ENCODE assay signal across 21 mouse cellular contexts in the genomic region with DNA sequence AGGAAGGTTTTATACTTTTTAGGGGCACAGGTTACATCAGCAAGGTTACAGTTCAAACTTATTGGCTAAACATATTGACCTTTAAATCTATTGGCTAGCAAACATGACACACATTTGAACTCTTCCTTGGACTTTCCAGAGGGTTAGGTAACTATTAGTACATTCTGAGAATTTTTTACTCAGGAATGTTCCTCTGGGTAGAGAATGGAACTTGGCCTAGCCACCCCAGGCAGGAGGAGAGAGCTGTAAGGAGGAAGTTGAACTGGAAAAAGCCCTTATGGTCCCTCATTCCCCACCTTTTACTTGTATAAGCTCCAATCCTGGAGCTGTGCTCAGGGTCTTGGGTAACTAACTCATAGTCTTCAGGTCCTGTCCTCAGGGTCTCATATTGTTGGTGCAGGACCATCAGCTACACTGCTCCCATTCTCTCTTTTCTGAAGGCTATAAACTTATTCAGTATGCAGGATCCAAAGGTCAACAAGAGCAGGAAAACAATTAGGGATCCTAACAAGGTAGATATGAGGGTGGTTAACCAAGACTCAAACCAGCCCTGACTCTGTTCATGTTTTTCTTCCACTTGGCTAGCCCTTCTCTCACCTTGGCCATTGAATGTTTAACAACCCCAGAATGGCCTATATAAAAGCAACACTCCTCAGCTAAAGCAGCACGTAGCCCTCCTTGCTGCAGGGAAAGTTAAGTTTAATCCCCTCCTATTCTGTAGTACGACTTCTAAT.
DNase-seq lines count a peak whose midpoint lies in the region; ATAC-seq and TF ChIP-seq lines count a peak whose summit lies in the region.
"Had no signal": no experiment of that assay in that cellular context is flagged by ENCODE, and none has a peak within 500 bp of the region (broad histone marks: within the 10 kb centered on the region; RNA-seq: fewer than 3 reads in every experiment).

No protein-coding gene starts in this region.

- H3K9ac ChIP-seq in liver, postnatal 0 days (replicated peaks) = no peak overlapping the region
- H3K9ac ChIP-seq: forebrain, postnatal 0 days; heart, embryonic 13.5 days; hindbrain, embryonic 12.5 days; liver, embryonic 14.5 days; lung, embryonic 15.5 days; midbrain, embryonic 13.5 days had no signal

- no peaks in the 10 kb centered on the region for H3K27me3 ChIP-seq in liver, postnatal 0 days (ENCODE audit: insufficient read depth, low read length)
- H3K27me3 ChIP-seq: heart, embryonic 13.5 days; hindbrain, embryonic 12.5 days; lung, embryonic 15.5 days; megakaryocyte, embryonic 14.5 days; midbrain, embryonic 13.5 days had no signal

- no peaks in the 10 kb centered on the region for H3K4me1 ChIP-seq in liver, postnatal 0 days (ENCODE audit: insufficient read depth)
- H3K4me1 ChIP-seq: heart, embryonic 13.5 days; hindbrain, embryonic 12.5 days; lung, embryonic 15.5 days; megakaryocyte, embryonic 14.5 days; midbrain, embryonic 13.5 days had no signal

- no peak for TF ChIP-seq EP300 in liver, postnatal 0 days (IDR thresholded peaks at IDR 0.05; ENCODE audit: low read depth)

- ATAC-seq in liver, postnatal 0 days = peak; percentile 36; the same call in 1 of the 2 replicates
- ATAC-seq: forebrain, postnatal 0 days; midbrain, embryonic 13.5 days had no signal

- 83% methylated on average over 2 of the region's 2 CpGs for WGBS in liver, postnatal 0 days (ENCODE audit: insufficient replicate concordance)

- H3K27ac ChIP-seq in liver, postnatal 0 days (ENCODE audit: low read depth) = no peak overlapping the region
- no peak overlapping the region for H3K27ac ChIP-seq in layer of hippocampus, adult 2 months
- H3K27ac ChIP-seq: heart, adult 2 months; heart, embryonic 13.5 days; hindbrain, embryonic 12.5 days; liver, embryonic 14.5 days; lung, embryonic 15.5 days; midbrain, embryonic 13.5 days; stomach, postnatal 0 days had no signal

- no peak overlapping the region for H3K4me2 ChIP-seq in liver, postnatal 0 days (ENCODE audit: low read depth, low read length)
- H3K4me2 ChIP-seq: heart, embryonic 13.5 days; hindbrain, embryonic 12.5 days; lung, embryonic 15.5 days; midbrain, embryonic 13.5 days had no signal

- no peaks in the 10 kb centered on the region for H3K36me3 ChIP-seq in liver, postnatal 0 days (replicated peaks; ENCODE audit: insufficient read depth, low read length)
- H3K36me3 ChIP-seq: lung, embryonic 15.5 days had no signal

- TF ChIP-seq CTCF in liver, postnatal 0 days (IDR thresholded peaks at IDR 0.05; ENCODE audit: low read depth) = no peak
- TF ChIP-seq CTCF in layer of hippocampus, adult 2 months (conservative IDR thresholded peaks at IDR 0.05) = no peak

- H3K4me3 ChIP-seq in liver, postnatal 0 days (ENCODE audit: low read depth, low read length) = no peak overlapping the region
- H3K4me3 ChIP-seq in layer of hippocampus, adult 2 months = no peak overlapping the region
- H3K4me3 ChIP-seq: heart, adult 2 months; heart, embryonic 13.5 days; hindbrain, embryonic 12.5 days; lung, embryonic 15.5 days; megakaryocyte, embryonic 14.5 days; midbrain, embryonic 13.5 days had no signal

- H3K9me3 ChIP-seq in liver, postnatal 0 days (ENCODE audit: low read length) = no peaks in the 10 kb centered on the region
- H3K9me3 ChIP-seq: hindbrain, embryonic 12.5 days; lung, embryonic 15.5 days; megakaryocyte, embryonic 14.5 days; midbrain, embryonic 13.5 days had no signal

- DNase-seq in kidney, adult 11 months = peak; percentile 51
- DNase-seq in kidney, postnatal 10 days = no peak
- no peak for DNase-seq in liver, postnatal 0 days
- DNase-seq in liver = no peak
- DNase-seq in kidney, postnatal 14 days = peak; percentile 29
- no peak for DNase-seq in layer of hippocampus, adult 2 months (ENCODE audit: low spot score in 2 of 2)
- DNase-seq in frontal cortex, postnatal 25 days (ENCODE audit: low spot score in 2 of 2) = no peak
- DNase-seq: cerebellum, adult 18-20 months; cerebellum, postnatal 14 days; forebrain, postnatal 0 days; gastrocnemius, postnatal 36 days; heart, adult 2 months; heart, postnatal 14 days; lung, postnatal 36 days had no signal

Comparison
In these comparisons a context has a peak if more than half of its experiments do, and no peak if none do; other contexts are left out.
1. DNase-seq: peak in kidney, adult 11 months (single experiment) and kidney, postnatal 14 days (single experiment); none in kidney, postnatal 10 days (single experiment), liver, postnatal 0 days (single experiment), liver (single experiment), layer of hippocampus, adult 2 months (0 of 2) and frontal cortex, postnatal 25 days (0 of 2).